Mouse (Mus musculus) splenic B cell, adult 2 months (primary cell): Measurements from ENCODE around the gene Cryab.
A peak's percentile ranks its signal among the peaks of the same experiment; 100 is the strongest.

ENCODE experiments used
- DNase-seq: peaks from one replicate; pipeline ENCODE4 v3.0.0-alpha.2; 2011; ENCODE audit warnings: low read depth, low spot score
- H3K27me3 ChIP-seq: 2 replicates; pipeline ENCODE4 v1.6.1; 2012; ENCODE audit warnings: mild to moderate bottlenecking, low read length, moderate library complexity, mixed read lengths; ENCODE audit not compliant: control insufficient read depth, poor library complexity, insufficient read depth, severe bottlenecking
- H3K36me3 ChIP-seq: 2 replicates; pipeline ENCODE4 v1.6.1; 2012; ENCODE audit warnings: mild to moderate bottlenecking, low read length, moderate library complexity, mixed read lengths; ENCODE audit not compliant: control insufficient read depth, poor library complexity, insufficient read depth, severe bottlenecking

Cryab gene

GRCm38 (mm10) chr9:50729600-50729999 is 21.5 kb upstream of the Cryab start:
- Histone ChIP-seq H3K36me3 (no peaks in the 10 kb centered on the region), H3K27me3 (no peaks in the 10 kb centered on the region; the same call in none of the 2 replicates)

GRCm38 (mm10) chr9:50732560-50732959 is 18.6 kb upstream of the Cryab start:
- H3K36me3 ChIP-seq = no peaks in the 10 kb centered on the region
- no peak for DNase-seq
- H3K27me3 ChIP-seq = no peaks in the 10 kb centered on the region; the same call in 1 of the 2 replicates

More at GRCm38 (mm10) chr9:50729600-50729999, 21.5 kb upstream of the Cryab start:
- DNase-seq = no peak

- no peaks in the 10 kb centered on the region for H3K36me3 ChIP-seq
- peak; percentile 63 for DNase-seq
- no peaks in the 10 kb centered on the region; the same call in 1 of the 2 replicates for H3K27me3 ChIP-seq
Observed at GRCm38 (mm10) chr9:50734989-50735388, 16.1 kb upstream of the Cryab start.

- DNase-seq = peak; percentile 77
- H3K27me3 ChIP-seq = no peaks in the 10 kb centered on the region; the same call in 1 of the 2 replicates
- no peaks in the 10 kb centered on the region for H3K36me3 ChIP-seq
Observed at GRCm38 (mm10) chr9:50738914-50739870, 11.9 kb upstream of the Cryab start, which contains the start of gene Dixdc1. TSS of gene Dixdc1 (minus strand) at chr9:50739517.

GRCm38 (mm10) chr9:50740867-50741784 is 10.0 kb upstream of the Cryab start:
- H3K36me3 ChIP-seq = no peaks in the 10 kb centered on the region
- no peak for DNase-seq
- H3K27me3 ChIP-seq = no peaks in the 10 kb centered on the region; the same call in 1 of the 2 replicates

- no peak for DNase-seq
- H3K27me3 ChIP-seq = no peaks in the 10 kb centered on the region; the same call in 1 of the 2 replicates
- no peaks in the 10 kb centered on the region for H3K36me3 ChIP-seq
Observed at GRCm38 (mm10) chr9:50742261-50742660, 8.9 kb upstream of the Cryab start.

GRCm38 (mm10) chr9:50742744-50743143 is 8.4 kb upstream of the Cryab start:
- no peak for DNase-seq
- H3K27me3 ChIP-seq = no peaks in the 10 kb centered on the region; the same call in 1 of the 2 replicates
- no peaks in the 10 kb centered on the region for H3K36me3 ChIP-seq

- H3K36me3 ChIP-seq = no peaks in the 10 kb centered on the region
- no peak for DNase-seq
- no peaks in the 10 kb centered on the region; the same call in 1 of the 2 replicates for H3K27me3 ChIP-seq
Observed at GRCm38 (mm10) chr9:50745806-50746205, 5.3 kb upstream of the Cryab start.

- DNase-seq = no peak
- Histone ChIP-seq H3K27me3 (no peaks in the 10 kb centered on the region; the same call in 1 of the 2 replicates), H3K36me3 (no peaks in the 10 kb centered on the region)
Observed at GRCm38 (mm10) chr9:50746214-50746677, 4.9 kb upstream of the Cryab start, which contains the start of gene 2310030G06Rik. TSS of gene 2310030G06Rik (minus strand) at chr9:50746536.

GRCm38 (mm10) chr9:50750706-50751105 is 419 bp upstream of the Cryab start:
- no peaks in the 10 kb centered on the region for H3K27me3 ChIP-seq
- no peak for DNase-seq
- no peaks in the 10 kb centered on the region for H3K36me3 ChIP-seq

- no peaks in the 10 kb centered on the region for H3K27me3 ChIP-seq
- DNase-seq = no peak
- no peaks in the 10 kb centered on the region for H3K36me3 ChIP-seq
Observed at GRCm38 (mm10) chr9:50752054-50752602, 1.0 kb downstream of the Cryab start, which contains the start of gene Hspb2. TSS of gene Hspb2 (minus strand) at chr9:50752354.

- Histone ChIP-seq H3K36me3 (no peaks in the 10 kb centered on the region), H3K27me3 (no peaks in the 10 kb centered on the region)
- no peak for DNase-seq
Observed at GRCm38 (mm10) chr9:50752784-50753615, 1.9 kb downstream of the Cryab start.

GRCm38 (mm10) chr9:50753947-50754346 is 2.8 kb downstream of the Cryab start:
- no peak for DNase-seq

More at GRCm38 (mm10) chr9:50753947-50754346, 2.8 kb downstream of the Cryab start:
- no peaks in the 10 kb centered on the region for H3K27me3 ChIP-seq
- no peaks in the 10 kb centered on the region for H3K36me3 ChIP-seq
